Mouse (Mus musculus) thymus, adult 2 months (tissue): ENCODE results near the gene Nipal3. TPM values are rescaled to one million over a fixed set of nuclear protein-coding genes. Genes with fewer than 3 reads are reported as not detected.

Experiments
- DNase-seq: peaks from one replicate; pipeline ENCODE4 v3.0.0; 2021
- H3K27ac ChIP-seq: fragments of 200-500 bp; 2 replicates; pipeline ENCODE4 v1.5.1; 2012; ENCODE audit warnings: low read length, control low read depth; ENCODE audit not compliant: control insufficient read depth, insufficient read depth
- H3K27me3 ChIP-seq: fragments of 200-500 bp; 2 replicates; pipeline ENCODE4 v1.6.1; 2012; ENCODE audit warnings: mild to moderate bottlenecking, low read length, moderate library complexity, mixed read lengths; ENCODE audit not compliant: control insufficient read depth, insufficient read depth
- H3K36me3 ChIP-seq: fragments of 200-500 bp; 2 replicates; pipeline ENCODE4 v1.6.1; 2012; ENCODE audit warnings: mild to moderate bottlenecking, low read length, moderate library complexity; ENCODE audit not compliant: control insufficient read depth, insufficient read depth
- H3K4me1 ChIP-seq: fragments of 200-500 bp; replicated peaks from 2 replicates; pipeline ENCODE4 v1.6.1; 2012; ENCODE audit warnings: low read length; ENCODE audit not compliant: control insufficient read depth, insufficient read depth
- H3K4me3 ChIP-seq: fragments of 200-500 bp; 2 replicates; pipeline ENCODE4 v1.5.1; 2012; ENCODE audit warnings: mild to moderate bottlenecking, low read length, control low read depth, moderate library complexity; ENCODE audit not compliant: control insufficient read depth, insufficient read depth
- CTCF ChIP-seq: fragments of 200-500 bp; IDR thresholded peaks from 2 replicates; pipeline ENCODE4 v1.5.1; 2012; ENCODE audit warnings: mild to moderate bottlenecking, control low read depth, low read length, moderate library complexity, borderline replicate concordance; ENCODE audit not compliant: control insufficient read depth, poor library complexity, insufficient read depth; ENCODE audit errors: extremely low read depth
- POLR2A ChIP-seq: fragments of 200-500 bp; IDR thresholded peaks from 2 replicates; pipeline ENCODE4 v1.6.1; 2012; ENCODE audit warnings: mild to moderate bottlenecking, low read length, control low read depth, moderate library complexity; ENCODE audit not compliant: control insufficient read depth, poor library complexity, insufficient read depth; ENCODE audit errors: extremely low read depth
- WGBS: fragments of 180-500 bp; shearing (Covaris S2); methylation state at CpG from one replicate; pipeline ENCODE4 v1.1.7; 2018; 5-methylcytosine and 5-hydroxymethylcytosine counted together
- polyA plus RNA-seq: library from polyadenylated mRNA; depleted of rRNA; stranded (reverse); fragments of >200 nt; gene quantifications from 2 replicates; pipeline ENCODE4 v1.2.3, GENCODE M21; 2012

The Nipal3 gene
- polyA plus RNA-seq, 1 experiment = 38.7 TPM

- TF ChIP-seq POLR2A (no peak), CTCF (no peak)
- Histone ChIP-seq H3K4me3 (no peak overlapping the region), H3K27me3 (no peaks in the 10 kb centered on the region; the same call in 1 of the 2 replicates), H3K36me3 (no peaks in the 10 kb centered on the region), H3K27ac (no peak overlapping the region), H3K4me1 (peaks cover 4% of the 10 kb centered on the region; the same call in 1 of the 2 replicates)
- DNase-seq = no peak
- 91% methylated on average over 12 of the region's 12 CpGs for WGBS
Measured at GRCm38 (mm10) chr4:135518135-135518534, 23.3 kb upstream of the Nipal3 start.

GRCm38 (mm10) chr4:135516351-135517316, 21.8 kb upstream of the Nipal3 start:
- Histone ChIP-seq H3K27ac (no peak overlapping the region), H3K27me3 (no peaks in the 10 kb centered on the region), H3K4me1 (peaks cover 4% of the 10 kb centered on the region; the same call in 1 of the 2 replicates), H3K36me3 (no peaks in the 10 kb centered on the region), H3K4me3 (no peak overlapping the region)
- TF ChIP-seq CTCF (peak; percentile 78; the same call in 1 of the 2 replicates), POLR2A (no peak)
- DNase-seq = peak; percentile 60
- 70% methylated on average over 15 of the region's 15 CpGs for WGBS

- no peak for TF ChIP-seq POLR2A
- no peak for TF ChIP-seq CTCF
- 93% methylated on average over 14 of the region's 14 CpGs for WGBS
- Histone ChIP-seq H3K27ac (no peak overlapping the region), H3K36me3 (no peaks in the 10 kb centered on the region), H3K4me3 (no peak overlapping the region), H3K27me3 (no peaks in the 10 kb centered on the region), H3K4me1 (no peaks in the 10 kb centered on the region)
- DNase-seq = no peak
Measured at GRCm38 (mm10) chr4:135514925-135515324, 20.1 kb upstream of the Nipal3 start.

- WGBS = 93% methylated on average over 7 of the region's 7 CpGs
- Histone ChIP-seq H3K4me1 (no peaks in the 10 kb centered on the region), H3K4me3 (no peak overlapping the region), H3K27me3 (no peaks in the 10 kb centered on the region), H3K36me3 (no peaks in the 10 kb centered on the region), H3K27ac (no peak overlapping the region)
- no peak for DNase-seq
- TF ChIP-seq POLR2A (no peak), CTCF (no peak)
Measured at GRCm38 (mm10) chr4:135513865-135514264, 19.0 kb upstream of the Nipal3 start.

- 87% methylated on average over 12 of the region's 12 CpGs for WGBS
- Histone ChIP-seq H3K4me1 (peaks cover 2% of the 10 kb centered on the region), H3K36me3 (no peaks in the 10 kb centered on the region), H3K4me3 (no peak overlapping the region), H3K27ac (no peak overlapping the region), H3K27me3 (no peaks in the 10 kb centered on the region)
- no peak for DNase-seq
- no peak for TF ChIP-seq CTCF
- no peak for TF ChIP-seq POLR2A
Measured at GRCm38 (mm10) chr4:135509515-135509914, 14.7 kb upstream of the Nipal3 start.

- peak; percentile 57 for DNase-seq
- TF ChIP-seq POLR2A (no peak), CTCF (peak; percentile 58; the same call in 1 of the 2 replicates)
- Histone ChIP-seq H3K4me3 (no peak overlapping the region), H3K27ac (no peak overlapping the region), H3K4me1 (peaks cover 2% of the 10 kb centered on the region), H3K36me3 (no peaks in the 10 kb centered on the region), H3K27me3 (no peaks in the 10 kb centered on the region)
- 37% methylated on average over 13 of the region's 13 CpGs for WGBS
Measured at GRCm38 (mm10) chr4:135508419-135509039, 13.7 kb upstream of the Nipal3 start.
